Mouse (Mus musculus): ENCODE measurements around the gene Troap.
A peak's percentile ranks its signal among the peaks of the same experiment; 100 is the strongest.

Gene Troap

GRCm38 (mm10) chr15:99115065-99115423, 40.7 kb downstream of the Troap start:
- DNase-seq, result no peak

- DNase-seq, result no peak
These were observed 42.2 kb downstream of the Troap start for GRCm38 (mm10) chr15:99116539-99116938.

DNA sequence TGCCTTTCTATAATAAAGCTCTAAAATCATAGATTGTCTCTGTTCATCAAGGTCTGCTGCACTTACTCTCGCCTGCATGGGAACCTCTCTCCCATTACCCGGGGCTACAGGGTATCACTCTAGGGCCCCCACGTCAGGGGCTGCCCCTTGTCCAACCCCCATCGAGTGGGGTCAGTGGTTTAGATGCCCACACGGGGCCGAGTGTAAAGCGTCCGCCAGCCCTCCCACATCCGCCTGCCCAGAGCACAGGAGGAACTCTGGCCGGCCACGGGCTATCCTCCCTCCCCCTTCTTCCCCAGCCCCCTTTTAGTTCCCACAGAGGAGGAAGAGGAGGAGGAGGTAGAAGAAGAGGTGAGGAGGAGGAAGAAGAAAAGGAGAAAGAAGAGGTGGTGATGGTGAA, 46.4 kb downstream of the Troap start:
- no peak for DNase-seq

GRCm38 (mm10) chr15:99122642-99123041, 48.3 kb downstream of the Troap start:
- DNase-seq, result no peak

GRCm38 (mm10) chr15:99125711-99126080, 51.3 kb downstream of the Troap start, which contains the start of gene Spats2:
Gene Spats2 (plus strand): TSS chr15:99125916.
- no peak for DNase-seq

GRCm38 (mm10) chr15:99126081-99126815, 51.9 kb downstream of the Troap start:
- DNase-seq, result peak; percentile 75

DNA sequence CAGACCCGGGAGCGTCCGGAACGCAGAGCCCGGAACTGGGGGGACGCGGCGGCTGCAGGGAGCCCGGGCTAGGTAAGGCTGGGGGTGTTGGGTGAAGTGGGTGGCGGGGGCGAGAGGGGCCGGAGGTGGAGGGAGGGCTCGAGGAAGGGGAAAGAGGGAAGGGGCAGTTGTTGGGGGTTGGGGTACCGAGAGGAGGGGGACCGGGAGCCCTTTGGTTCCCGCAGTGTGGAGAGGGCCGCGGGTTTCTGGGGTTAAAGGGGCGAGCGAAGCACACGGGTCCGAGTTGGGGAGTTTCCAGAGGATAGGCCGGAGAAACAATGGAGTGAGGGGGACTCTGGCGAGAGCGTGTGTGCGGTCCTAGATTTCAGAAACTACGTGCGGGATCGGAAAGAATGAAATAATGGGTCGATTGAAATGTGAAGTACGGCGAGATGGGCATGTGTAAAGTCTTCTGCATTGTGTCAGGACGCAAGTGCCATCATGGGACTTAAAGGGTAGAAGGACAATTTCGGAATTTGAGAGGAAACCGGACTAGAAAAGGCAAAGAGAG, 52.5 kb downstream of the Troap start:
- DNase-seq, result no peak

GRCm38 (mm10) chr15:99127851-99128522, 53.6 kb downstream of the Troap start:
- no peak for DNase-seq

DNA sequence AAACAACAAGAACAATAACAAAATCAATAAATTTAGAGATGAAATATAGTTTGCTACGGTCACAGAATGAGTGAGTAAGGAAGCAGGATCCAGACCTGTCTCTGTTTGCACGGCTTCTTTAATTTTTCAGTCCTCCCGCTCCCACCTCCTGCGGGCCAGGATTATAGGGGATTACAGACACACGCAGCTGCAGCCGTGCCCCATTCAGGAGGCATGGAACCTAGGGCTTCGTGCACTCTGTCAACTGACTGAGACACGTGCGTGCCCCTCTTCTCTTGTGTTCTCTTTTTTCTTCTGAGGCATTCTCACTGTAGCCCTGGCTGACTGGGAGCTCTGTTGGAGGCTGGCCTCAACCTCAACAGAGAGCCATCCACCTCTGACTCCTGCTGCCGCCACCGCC, 55.1 kb downstream of the Troap start:
- DNase-seq, result peak; percentile 13

GRCm38 (mm10) chr15:99129956-99130910, 55.9 kb downstream of the Troap start:
- peak; percentile 25 for DNase-seq
